Mouse (Mus musculus) heart, adult 2 months (tissue): ENCODE measurements around the gene Usp8. TPM values are rescaled to one million over a fixed set of nuclear protein-coding genes. Genes with fewer than 3 reads are reported as not detected.

ENCODE experiments used
- DNase-seq, 2 experiments: peaks; one replicate each; pipeline ENCODE4 v3.0.0; 2021
- H3K27ac ChIP-seq: fragments of 200-600 bp; 2 replicates; pipeline ENCODE4 v1.8.1; 2022
- H3K27me3 ChIP-seq: fragments of 200-500 bp; 2 replicates; pipeline ENCODE4 v1.6.1; 2012; ENCODE audit warnings: mild to moderate bottlenecking, low read length, inconsistent platforms, mixed read lengths; ENCODE audit not compliant: control insufficient read depth, insufficient read depth
- H3K36me3 ChIP-seq: fragments of 200-500 bp; 2 replicates; pipeline ENCODE4 v1.6.1; 2012; ENCODE audit warnings: low read length, inconsistent platforms; ENCODE audit not compliant: control insufficient read depth, insufficient read depth
- H3K4me1 ChIP-seq: fragments of 200-500 bp; 2 replicates; pipeline ENCODE4 v1.6.1; 2011; ENCODE audit warnings: low read length; ENCODE audit not compliant: control insufficient read depth, insufficient read depth
- H3K4me3 ChIP-seq: fragments of 200-600 bp; 2 replicates; pipeline ENCODE4 v1.8.1; 2022
- H3K79me2 ChIP-seq: fragments of 200-500 bp; replicated peaks from 2 replicates; pipeline ENCODE4 v1.6.1; 2012; ENCODE audit warnings: mild to moderate bottlenecking, inconsistent platforms, low read length, moderate library complexity, mixed read lengths; ENCODE audit not compliant: control insufficient read depth, insufficient read depth
- H3K9ac ChIP-seq: fragments of 200-500 bp; 2 replicates; pipeline ENCODE4 v1.6.1; 2012; ENCODE audit warnings: low read depth, mild to moderate bottlenecking, control low read depth, inconsistent platforms, low read length, mixed read lengths
- CTCF ChIP-seq: fragments of 200-600 bp; IDR thresholded peaks from 2 replicates; pipeline ENCODE4 v1.8.1; 2022; ENCODE audit warnings: antibody characterized with exemption, mild to moderate bottlenecking, moderate library complexity
- EP300 ChIP-seq: fragments of 200-500 bp; IDR thresholded peaks from 2 replicates; pipeline ENCODE4 v1.6.1; 2011; ENCODE audit warnings: low read depth, low read length, control low read depth; ENCODE audit not compliant: insufficient read depth
- POLR2A ChIP-seq: fragments of 200-500 bp; IDR thresholded peaks from 2 replicates; pipeline ENCODE4 v1.6.1; 2011; ENCODE audit warnings: mild to moderate bottlenecking, low read depth, low read length, control low read depth; ENCODE audit not compliant: insufficient read depth
- WGBS: fragments of 180-500 bp; shearing (Covaris S2); methylation state at CpG from one replicate; pipeline ENCODE4 v1.1.7; 2018; 5-methylcytosine and 5-hydroxymethylcytosine counted together
- intact Hi-C: fragments of 180-260 bp; cut with DNase I; formaldehyde crosslinking; loops from one replicate; pipeline ENCODE4 v1.15.1; 2025
- polyA plus RNA-seq: library from polyadenylated mRNA; depleted of rRNA; stranded (reverse); fragments of >200 nt; gene quantifications from 2 replicates; pipeline ENCODE4 v1.2.3, GENCODE M21; 2012; rRNA removed
- total RNA-seq, 2 experiments: library from RNA; stranded (reverse); gene quantifications; 2 replicates each; pipeline ENCODE4 v1.2.3; 2021

Gene Usp8
- total and polyA plus RNA-seq, 3 experiments, result 11.1 to 28.4 (median 27.4) TPM

- Histone ChIP-seq H3K36me3 (no peaks in the 10 kb centered on the region), H3K9ac (no peak within 1 kb of the TSS), H3K4me1 (no peaks in the 10 kb centered on the region), H3K27ac (no peak within 1 kb of the TSS), H3K79me2 (no peaks in the 10 kb centered on the region), H3K27me3 (no peaks in the 10 kb centered on the region), H3K4me3 (no peak within 1 kb of the TSS)
- DNase-seq, result no peak
- no peak for TF ChIP-seq POLR2A
- TF ChIP-seq EP300, result no peak
- no peak for TF ChIP-seq CTCF
- WGBS, result 78% methylated on average over 4 of the region's 4 CpGs
- intact Hi-C loops, result loop anchor here (2.0 kb wide), 1 partner anchor 189 kb away; no protein-coding TSS in a partner anchor
Measured at GRCm38 (mm10) chr2:126783370-126783769, 76.2 kb downstream of the Usp8 start, which contains the start of gene Usp50. TSS of gene Usp50 (minus strand) at chr2:126783470.

- H3K36me3 ChIP-seq, result peaks cover 2% of the 10 kb centered on the region; the same call in 1 of the 2 replicates
- 25% methylated on average over 9 of the region's 9 CpGs for WGBS
- no peak overlapping the region for H3K9ac ChIP-seq
- H3K27me3 ChIP-seq, result no peaks in the 10 kb centered on the region
- H3K27ac ChIP-seq, result no peak overlapping the region
- no peak overlapping the region for H3K4me3 ChIP-seq
- intact Hi-C loops, result no loop called here
- no peaks in the 10 kb centered on the region for H3K4me1 ChIP-seq
- no peak for DNase-seq
- no peaks in the 10 kb centered on the region for H3K79me2 ChIP-seq
- TF ChIP-seq CTCF (no peak), POLR2A (no peak), EP300 (no peak)
Measured at GRCm38 (mm10) chr2:126787721-126788342, 80.7 kb downstream of the Usp8 start.

DNA sequence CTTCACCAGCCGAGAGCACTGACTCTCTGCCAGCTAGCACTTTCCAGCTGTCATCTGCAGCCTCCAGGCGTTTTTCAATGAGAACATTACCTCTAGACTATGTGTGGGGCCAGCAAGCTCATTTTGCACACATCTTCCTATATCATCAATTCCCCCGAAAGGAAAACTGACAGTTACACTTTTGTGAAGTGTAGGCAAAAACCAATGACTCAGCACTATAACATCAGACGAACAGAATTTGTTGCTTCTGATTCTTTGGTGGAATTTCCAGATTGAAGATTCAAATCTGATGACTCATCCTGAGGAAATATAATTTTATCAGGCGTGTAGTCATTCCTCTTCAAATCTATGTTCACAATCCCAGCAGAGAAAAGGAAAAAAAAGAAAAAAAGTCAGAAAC is 85.5 kb downstream of the Usp8 start:
- intact Hi-C loops, result no loop called here
- H3K4me3 ChIP-seq, result no peak overlapping the region
- no peaks in the 10 kb centered on the region for H3K27me3 ChIP-seq
- H3K79me2 ChIP-seq, result no peaks in the 10 kb centered on the region
- H3K36me3 ChIP-seq, result peaks cover 4% of the 10 kb centered on the region
- TF ChIP-seq POLR2A, result no peak
- no peak for TF ChIP-seq CTCF
- no peak for TF ChIP-seq EP300
- no peak for DNase-seq
- H3K27ac ChIP-seq, result no peak overlapping the region
- 59% methylated on average over 5 of the region's 5 CpGs for WGBS
- no peak overlapping the region for H3K9ac ChIP-seq
- H3K4me1 ChIP-seq, result no peaks in the 10 kb centered on the region

- H3K36me3 ChIP-seq, result peaks cover 12% of the 10 kb centered on the region
- no peak overlapping the region for H3K4me3 ChIP-seq
- TF ChIP-seq POLR2A, result no peak
- TF ChIP-seq CTCF, result peak; percentile 56
- H3K79me2 ChIP-seq, result no peaks in the 10 kb centered on the region
- H3K4me1 ChIP-seq, result no peaks in the 10 kb centered on the region
- no peaks in the 10 kb centered on the region for H3K27me3 ChIP-seq
- H3K27ac ChIP-seq, result no peak overlapping the region
- WGBS, result 87% methylated on average over 3 of the region's 3 CpGs
- no peak overlapping the region for H3K9ac ChIP-seq
- intact Hi-C loops, result no loop called here
- no peak for DNase-seq
Measured at GRCm38 (mm10) chr2:126795708-126796107, 88.6 kb downstream of the Usp8 start.

DNA sequence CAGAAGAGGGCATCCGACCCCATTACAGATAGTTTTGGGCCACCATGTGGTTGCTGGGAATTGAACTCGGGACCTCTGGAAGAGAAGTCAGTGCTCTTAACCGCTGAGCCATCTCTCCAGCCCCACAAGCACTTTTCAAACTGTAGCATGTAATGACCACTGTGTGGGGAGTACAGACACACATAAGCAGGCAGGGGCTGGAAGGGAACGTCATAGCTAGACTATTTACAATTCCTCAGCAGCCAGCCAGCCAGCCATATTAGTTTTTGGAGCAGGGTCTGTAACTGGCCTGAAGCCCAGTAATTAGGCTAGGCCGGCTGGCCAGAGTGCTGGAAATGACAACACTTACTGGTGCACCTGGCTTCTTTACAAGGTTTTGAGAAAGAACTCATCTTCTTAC is 91.3 kb downstream of the Usp8 start:
- WGBS, result 71% methylated on average over 5 of the region's 5 CpGs
- no peak for DNase-seq
- Histone ChIP-seq H3K27ac (no peak overlapping the region), H3K79me2 (no peaks in the 10 kb centered on the region), H3K4me1 (no peaks in the 10 kb centered on the region), H3K9ac (no peak overlapping the region), H3K27me3 (no peaks in the 10 kb centered on the region), H3K36me3 (peaks cover 12% of the 10 kb centered on the region), H3K4me3 (no peak overlapping the region)
- no peak for TF ChIP-seq POLR2A
- intact Hi-C loops, result no loop called here

DNA sequence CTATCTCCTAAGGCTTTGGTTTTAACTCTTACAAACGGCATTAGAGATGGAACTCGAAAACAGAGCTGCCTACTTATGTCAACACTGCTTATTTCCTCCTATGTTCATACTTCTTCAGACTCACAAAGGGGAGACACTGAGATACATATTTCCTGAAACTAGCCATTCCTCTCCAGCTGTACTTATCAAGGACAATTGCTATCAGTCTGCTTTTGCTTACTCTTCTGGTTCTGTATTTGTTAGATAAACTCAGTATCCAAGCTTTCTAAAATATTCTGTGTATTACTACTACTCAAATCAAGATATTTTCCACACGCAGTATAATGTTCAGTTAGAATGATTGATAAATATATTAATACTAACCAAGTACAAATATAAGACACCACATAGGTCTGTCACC is 94.9 kb downstream of the Usp8 start:
- no peak overlapping the region for H3K27ac ChIP-seq
- TF ChIP-seq CTCF, result no peak
- no peak for TF ChIP-seq POLR2A
- no peak for TF ChIP-seq EP300
- intact Hi-C loops, result no loop called here
- H3K27me3 ChIP-seq, result no peaks in the 10 kb centered on the region
- no peak overlapping the region for H3K9ac ChIP-seq
- H3K4me1 ChIP-seq, result no peaks in the 10 kb centered on the region
- no peak overlapping the region for H3K4me3 ChIP-seq
- WGBS, result 79% methylated on average over 3 of the region's 3 CpGs
- peaks cover 12% of the 10 kb centered on the region for H3K36me3 ChIP-seq
- no peaks in the 10 kb centered on the region for H3K79me2 ChIP-seq
- no peak for DNase-seq

Other genes with a start within 250 kb of the Usp8 start
- gene Atp8b4, start 206.7 kb upstream of the Usp8 start, total RNA-seq, result under 1 TPM; 0.43 to 0.73 TPM
- 0.29 and 0.31 TPM in 2 replicates for gene Atp8b4, start 206.7 kb upstream of the Usp8 start, polyA plus RNA-seq
- gene Slc27a2, start 154.9 kb upstream of the Usp8 start, total RNA-seq, result under 1 TPM; 0.64 to 0.78 TPM
- gene Slc27a2, start 154.9 kb upstream of the Usp8 start, polyA plus RNA-seq, result 0.88 and 1.8 TPM in 2 replicates
- 1 to 10 TPM in 1 of 2 experiments, under 1 TPM in 1; 0.81 to 1.4 TPM for gene Hdc, start 88.0 kb upstream of the Usp8 start, total RNA-seq
- gene Hdc, start 88.0 kb upstream of the Usp8 start, polyA plus RNA-seq, result 2.3 and 3.3 TPM in 2 replicates
- gene Gabpb1, start 31.0 kb upstream of the Usp8 start, total RNA-seq, result 10 to 100 TPM; 10.6 to 13.1 TPM
- 5.8 and 9.7 TPM in 2 replicates for gene Gabpb1, start 31.0 kb upstream of the Usp8 start, polyA plus RNA-seq
- gene Usp50, start 76.1 kb downstream of the Usp8 start, total RNA-seq, result not detected
- gene Usp50, start 76.1 kb downstream of the Usp8 start, polyA plus RNA-seq, result 1.1 and 1.5 TPM in 2 replicates
- gene Trpm7, start 168.9 kb downstream of the Usp8 start, total RNA-seq, result 10 to 100 TPM; 24.4 to 26.7 TPM
- 7.5 and 16.2 TPM in 2 replicates for gene Trpm7, start 168.9 kb downstream of the Usp8 start, polyA plus RNA-seq
- 10 to 100 TPM; 51.5 to 56.4 TPM for gene Sppl2a, start 225.9 kb downstream of the Usp8 start, total RNA-seq
- gene Sppl2a, start 225.9 kb downstream of the Usp8 start, polyA plus RNA-seq, result 17.4 and 37.5 TPM in 2 replicates